Mouse (Mus musculus): ENCODE results near the gene Gfm2.

Gene Gfm2

GRCm38 (mm10) chr13:97216196-97216595 lies 78.5 kb downstream of the Gfm2 start:
- in situ Hi-C loops (cut with MboI; ENCODE audit: low pct_unique_long_range_greater_than_20kb in 1 of 2, low sequenced_read_pairs in 2 of 2, unreplicated experiment in 1 of 2) = no loop called here

DNA sequence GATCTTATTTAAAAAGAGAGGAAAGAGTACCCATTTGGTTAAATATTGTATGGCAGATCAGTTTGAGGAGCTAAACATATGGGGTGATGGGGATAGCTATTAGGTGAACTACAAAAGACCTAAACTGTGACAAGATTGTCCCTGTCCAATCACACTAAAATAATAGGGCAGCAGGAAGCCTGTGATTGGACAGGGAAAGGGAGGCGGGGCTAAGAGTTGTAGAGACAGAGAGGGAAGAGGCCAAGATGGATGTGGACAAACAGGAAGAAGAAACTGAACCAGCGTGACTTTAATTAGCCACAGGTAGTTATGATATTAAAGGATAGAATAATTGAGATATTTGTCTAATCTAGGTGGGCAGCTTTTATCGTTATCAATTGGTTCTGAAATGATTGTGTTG lies 82.3 kb downstream of the Gfm2 start:
- in situ Hi-C loops (cut with MboI; ENCODE audit: low pct_unique_long_range_greater_than_20kb in 1 of 2, low sequenced_read_pairs in 2 of 2, unreplicated experiment in 1 of 2) = no loop called here

GRCm38 (mm10) chr13:97223856-97224255 lies 86.1 kb downstream of the Gfm2 start:
- in situ Hi-C loops (cut with MboI; ENCODE audit: low pct_unique_long_range_greater_than_20kb in 1 of 2, low sequenced_read_pairs in 2 of 2, unreplicated experiment in 1 of 2) = no loop called here

- in situ Hi-C loops (cut with MboI; ENCODE audit: low pct_unique_long_range_greater_than_20kb in 1 of 2, low sequenced_read_pairs in 2 of 2, unreplicated experiment in 1 of 2) = no loop called here
These were observed 86.7 kb downstream of the Gfm2 start for GRCm38 (mm10) chr13:97224341-97224982.

DNA sequence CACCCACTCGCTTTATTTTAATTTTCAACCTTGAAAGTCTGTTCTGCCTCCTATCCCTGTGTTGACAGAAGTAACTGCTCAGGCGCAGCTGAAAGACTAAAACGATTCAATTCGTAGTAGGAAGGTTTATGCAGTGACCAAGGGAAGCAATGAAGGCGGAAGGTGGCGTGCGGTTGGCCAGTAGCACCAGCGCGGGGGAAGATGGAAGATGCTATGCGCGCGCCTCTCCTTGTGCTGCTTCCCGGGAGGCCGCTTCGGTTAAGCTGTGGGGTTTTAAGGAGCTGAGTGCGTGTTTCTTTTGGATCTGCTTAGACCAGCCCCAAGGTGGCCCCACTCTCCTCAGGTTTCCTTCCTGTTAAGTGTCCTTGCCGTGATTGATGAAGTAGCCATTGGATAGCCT lies 87.4 kb downstream of the Gfm2 start:
- in situ Hi-C loops (cut with MboI; ENCODE audit: low pct_unique_long_range_greater_than_20kb in 1 of 2, low sequenced_read_pairs in 2 of 2, unreplicated experiment in 1 of 2) = loop anchor here in 1 of 2 experiments (5.0 kb wide), 1 partner anchor 712 kb away; no protein-coding TSS in a partner anchor

DNA sequence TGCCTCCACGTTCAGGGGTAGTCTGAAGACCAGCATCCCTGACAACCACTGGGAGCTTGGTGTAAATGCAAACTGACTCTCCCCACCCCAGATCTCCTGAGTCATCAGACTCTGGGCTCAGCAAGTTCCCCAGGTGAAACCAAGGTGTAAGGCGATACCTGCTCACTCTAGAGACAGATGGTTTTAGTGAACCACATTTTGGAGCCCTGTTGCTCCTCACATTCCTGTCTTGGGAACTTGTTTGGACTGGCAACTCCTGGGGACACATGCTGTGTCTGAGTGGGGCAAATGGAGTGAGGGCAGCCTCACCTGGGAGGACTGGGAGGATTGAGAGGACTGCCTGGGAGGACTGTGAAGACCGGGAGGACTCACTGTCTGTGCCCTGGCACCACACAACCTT lies 90.1 kb downstream of the Gfm2 start:
- in situ Hi-C loops (cut with MboI; ENCODE audit: low pct_unique_long_range_greater_than_20kb in 1 of 2, low sequenced_read_pairs in 2 of 2, unreplicated experiment in 1 of 2) = loop anchor here in 1 of 2 experiments (5.0 kb wide), 1 partner anchor 710 kb away; no protein-coding TSS in a partner anchor

GRCm38 (mm10) chr13:97230101-97230500 lies 92.4 kb downstream of the Gfm2 start:
- in situ Hi-C loops (cut with MboI; ENCODE audit: low pct_unique_long_range_greater_than_20kb in 1 of 2, low sequenced_read_pairs in 2 of 2, unreplicated experiment in 1 of 2) = loop anchor here (5.0 to 10.0 kb wide), 3 partner anchors 122 to 707 kb away; no protein-coding TSS in a partner anchor
